Mouse (Mus musculus) urinary bladder, postnatal 36 days (tissue): ENCODE data around the gene Tfg.

Experiments
- DNase-seq, 2 experiments: peaks; one replicate each; pipeline ENCODE4 v3.0.0; 2022; ENCODE audit warnings: low spot score in 2 of 2, mixed read lengths in 1 of 2

The Tfg gene

GRCm38 (mm10) chr16:56645251-56645650 is 72.0 kb downstream of the Tfg start:
- DNase-seq, result no peak
